Mouse (Mus musculus) CH12.LX (cell line): ENCODE data around the gene Ndst2.

ENCODE experiments used
- CTCF ChIP-seq, 2 experiments: IDR thresholded peaks in 1 of 2; conservative IDR thresholded peaks in 1 of 2; 2 replicates each; pipeline ENCODE4 v1.5.1; 2011 to 2012; ENCODE audit warnings: low read depth in 2 of 2, low read length in 2 of 2, improper control_type of control experiment in 1 of 2, inconsistent platforms in 1 of 2, mild to moderate bottlenecking in 1 of 2, moderate library complexity in 1 of 2
- EP300 ChIP-seq: IDR thresholded peaks from 2 replicates; pipeline ENCODE4 v1.6.1; 2011; ENCODE audit warnings: low read length, improper control_type of control experiment
- JUND ChIP-seq: conservative IDR thresholded peaks from 2 replicates; pipeline ENCODE4 v1.6.1; 2011; ENCODE audit warnings: low read depth, low read length, improper control_type of control experiment
- MAX ChIP-seq: IDR thresholded peaks from 2 replicates; pipeline ENCODE4 v1.6.1; 2011; ENCODE audit warnings: low read length, improper control_type of control experiment
- NELFE ChIP-seq: IDR thresholded peaks from 2 replicates; pipeline ENCODE4 v1.6.1; 2011; ENCODE audit warnings: low read depth, low read length, improper control_type of control experiment
- POLR2A ChIP-seq: IDR thresholded peaks from 2 replicates; pipeline ENCODE4 v1.6.1; 2011; ENCODE audit warnings: low read depth, mild to moderate bottlenecking, improper control_type of control experiment, low read length
- TCF12 ChIP-seq: IDR thresholded peaks from 2 replicates; pipeline ENCODE4 v1.6.1; 2014; ENCODE audit warnings: low read depth, mild to moderate bottlenecking, inconsistent platforms, low read length, improper control_type of control experiment
- ZKSCAN1 ChIP-seq: IDR thresholded peaks from 2 replicates; pipeline ENCODE4 v1.6.1; 2012; ENCODE audit warnings: low read depth, inconsistent platforms, low read length, improper control_type of control experiment, borderline replicate concordance

- no peak for TF ChIP-seq NELFE
- TF ChIP-seq MAX: 0 out of 2 replicates have a peak, but pooled peaks have one; percentile 32
- TF ChIP-seq POLR2A: no peak
- no peak for TF ChIP-seq CTCF (conservative IDR thresholded peaks at IDR 0.05 in 1 of 2, IDR thresholded peaks at IDR 0.05 in 1 of 2; ENCODE audit: low read depth in 2 of 2, low read length in 2 of 2)
- no peak for TF ChIP-seq JUND
- TF ChIP-seq ZKSCAN1: no peak
- no peak for TF ChIP-seq EP300
- TF ChIP-seq TCF12: no peak
Measured at GRCm38 (mm10) chr14:20701554-20701953, 32.8 kb downstream of the Ndst2 start.
